Mouse (Mus musculus) MEL (cell line): ENCODE measurements around the gene Sycp2l. TPM values are rescaled to one million over a fixed set of nuclear protein-coding genes. Genes with fewer than 3 reads are reported as not detected.

Experiments used
- DNase-seq: peaks from one replicate; pipeline ENCODE4 v3.0.0; 2011; ENCODE audit warnings: low read depth, low spot score
- H3K27ac ChIP-seq: 2 replicates; pipeline ENCODE4 v1.5.1; 2012; ENCODE audit warnings: low read depth, mild to moderate bottlenecking, control low read depth, low read length, moderate library complexity; ENCODE audit not compliant: control insufficient read depth
- H3K27me3 ChIP-seq, 2 experiments: fragments of 150-350 bp in 1 of 2; sonication (generic) in 1 of 2; 2 replicates each; pipeline ENCODE4 v1.6.1; 2012; ENCODE audit warnings: low read length in 2 of 2, mild to moderate bottlenecking in 2 of 2, improper control_type of control experiment in 1 of 2, moderate library complexity in 1 of 2; ENCODE audit not compliant: insufficient read depth in 2 of 2, control insufficient read depth in 1 of 2
- H3K36me3 ChIP-seq, 2 experiments: 2 replicates each; pipeline ENCODE4 v1.6.1; 2012 to 2014; ENCODE audit warnings: low read length in 2 of 2, improper control_type of control experiment in 1 of 2, inconsistent platforms in 1 of 2, mild to moderate bottlenecking in 1 of 2; ENCODE audit not compliant: insufficient read depth in 2 of 2, control insufficient read depth in 1 of 2
- H3K4me1 ChIP-seq, 2 experiments: fragments of 150-350 bp in 1 of 2; sonication (generic) in 1 of 2; 2 replicates each; pipeline ENCODE4 v1.6.1; 2012; ENCODE audit warnings: low read length in 2 of 2, improper control_type of control experiment in 1 of 2, mild to moderate bottlenecking in 1 of 2; ENCODE audit not compliant: insufficient read depth in 2 of 2, control insufficient read depth in 1 of 2
- H3K4me3 ChIP-seq, 2 experiments: fragments of 150-350 bp in 1 of 2; sonication (generic) in 1 of 2; 2 replicates each; pipeline ENCODE4 v1.5.1; 2012; ENCODE audit warnings: low read depth in 2 of 2, low read length in 2 of 2, mild to moderate bottlenecking in 2 of 2, moderate library complexity in 2 of 2, control low read depth in 1 of 2, improper control_type of control experiment in 1 of 2; ENCODE audit not compliant: control insufficient read depth in 1 of 2, insufficient read depth in 1 of 2
- H3K79me2 ChIP-seq: 2 replicates; pipeline ENCODE4 v1.6.1; 2012; ENCODE audit warnings: mild to moderate bottlenecking, low read length, moderate library complexity; ENCODE audit not compliant: control insufficient read depth, poor library complexity, insufficient read depth
- H3K9ac ChIP-seq: 2 replicates; pipeline ENCODE4 v1.6.1; 2012; ENCODE audit warnings: low read depth, mild to moderate bottlenecking, control low read depth, low read length, moderate library complexity; ENCODE audit not compliant: control insufficient read depth, poor library complexity, severe bottlenecking
- H3K9me3 ChIP-seq: fragments of 150-350 bp; sonication (generic); replicated peaks from 2 replicates; pipeline ENCODE4 v1.6.1; 2012; ENCODE audit warnings: mild to moderate bottlenecking, low read length, improper control_type of control experiment, moderate library complexity; ENCODE audit not compliant: insufficient read depth
- BHLHE40 ChIP-seq: IDR thresholded peaks from 2 replicates; pipeline ENCODE4 v1.6.1; 2012; ENCODE audit warnings: low read depth, mild to moderate bottlenecking, inconsistent platforms, low read length, improper control_type of control experiment, borderline replicate concordance
- CHD1 ChIP-seq: IDR thresholded peaks from 2 replicates; pipeline ENCODE4 v1.6.1; 2012; ENCODE audit warnings: low read depth, mild to moderate bottlenecking, inconsistent platforms, low read length, improper control_type of control experiment
- CHD2 ChIP-seq: IDR thresholded peaks from 2 replicates; pipeline ENCODE4 v1.6.1; 2011; ENCODE audit warnings: low read length, improper control_type of control experiment
- CTCF ChIP-seq, 3 experiments: IDR thresholded peaks in 2 of 3; conservative IDR thresholded peaks in 1 of 3; 2 replicates each; pipeline ENCODE4 v1.5.1; 2011 to 2012; ENCODE audit warnings: low read length in 3 of 3, low read depth in 2 of 3, mild to moderate bottlenecking in 2 of 3, improper control_type of control experiment in 1 of 3, inconsistent platforms in 1 of 3, mixed read lengths in 1 of 3, moderate library complexity in 1 of 3; ENCODE audit not compliant: control insufficient read depth in 1 of 3, insufficient read depth in 1 of 3, poor library complexity in 1 of 3, severe bottlenecking in 1 of 3
- E2F4 ChIP-seq: IDR thresholded peaks from 2 replicates; pipeline ENCODE4 v1.6.1; 2011; ENCODE audit warnings: low read depth, low read length, improper control_type of control experiment, borderline replicate concordance
- ELF1 ChIP-seq: IDR thresholded peaks from 2 replicates; pipeline ENCODE4 v1.6.1; 2014; ENCODE audit warnings: low read depth, mild to moderate bottlenecking, inconsistent platforms, low read length, improper control_type of control experiment, moderate library complexity
- EP300 ChIP-seq, 2 experiments: IDR thresholded peaks; 2 replicates each; pipeline ENCODE4 v1.6.1; 2011; ENCODE audit warnings: improper control_type of control experiment in 2 of 2, low read length in 2 of 2, low read depth in 1 of 2, mild to moderate bottlenecking in 1 of 2
- ETS1 ChIP-seq: IDR thresholded peaks from 2 replicates; pipeline ENCODE4 v1.6.1; 2012; ENCODE audit warnings: low read depth, mild to moderate bottlenecking, inconsistent platforms, low read length, improper control_type of control experiment, moderate library complexity
- GATA1 ChIP-seq: IDR thresholded peaks from 2 replicates; pipeline ENCODE4 v1.6.1; 2011; ENCODE audit warnings: low read depth, low read length, improper control_type of control experiment
- HCFC1 ChIP-seq: IDR thresholded peaks from 2 replicates; pipeline ENCODE4 v1.6.1; 2012; ENCODE audit warnings: low read depth, mild to moderate bottlenecking, inconsistent platforms, low read length, improper control_type of control experiment, moderate library complexity
- JUND ChIP-seq: IDR thresholded peaks from 2 replicates; pipeline ENCODE4 v1.6.1; 2011; ENCODE audit warnings: low read depth, mild to moderate bottlenecking, improper control_type of control experiment, low read length
- KAT2A ChIP-seq: conservative IDR thresholded peaks from 2 replicates; pipeline ENCODE4 v1.6.1; 2012; ENCODE audit warnings: low read depth, low read length, improper control_type of control experiment, inconsistent platforms
- MAFK ChIP-seq: IDR thresholded peaks from 2 replicates; pipeline ENCODE4 v1.6.1; 2011; ENCODE audit warnings: low read depth, mild to moderate bottlenecking, low read length, improper control_type of control experiment, borderline replicate concordance
- MAX ChIP-seq: IDR thresholded peaks from 2 replicates; pipeline ENCODE4 v1.6.1; 2011; ENCODE audit warnings: low read length, improper control_type of control experiment
- MAZ ChIP-seq: IDR thresholded peaks from 2 replicates; pipeline ENCODE4 v1.6.1; 2012; ENCODE audit warnings: low read depth, mild to moderate bottlenecking, inconsistent platforms, low read length, improper control_type of control experiment
- MEF2A ChIP-seq: IDR thresholded peaks from 2 replicates; pipeline ENCODE4 v1.6.1; 2014; ENCODE audit warnings: low read depth, mild to moderate bottlenecking, inconsistent platforms, low read length, improper control_type of control experiment; ENCODE audit not compliant: poor library complexity, insufficient replicate concordance, severe bottlenecking; ENCODE audit errors: extremely low read depth
- MXI1 ChIP-seq: IDR thresholded peaks from 2 replicates; pipeline ENCODE4 v1.6.1; 2011; ENCODE audit warnings: mild to moderate bottlenecking, low read depth, low read length, improper control_type of control experiment
- MYC ChIP-seq: IDR thresholded peaks from 2 replicates; pipeline ENCODE4 v1.6.1; 2011; ENCODE audit warnings: low read depth, mild to moderate bottlenecking, low read length, improper control_type of control experiment, moderate library complexity
- NELFE ChIP-seq: IDR thresholded peaks from 2 replicates; pipeline ENCODE4 v1.6.1; 2011; ENCODE audit warnings: low read depth, low read length, improper control_type of control experiment
- NRF1 ChIP-seq: IDR thresholded peaks from 2 replicates; pipeline ENCODE4 v1.6.1; 2014; ENCODE audit warnings: low read depth, mild to moderate bottlenecking, inconsistent platforms, low read length, improper control_type of control experiment, moderate library complexity; ENCODE audit not compliant: poor library complexity, insufficient read depth, severe bottlenecking
- POLR2A ChIP-seq, 2 experiments: IDR thresholded peaks; 2 replicates each; pipeline ENCODE4 v1.6.1; 2011 to 2012; ENCODE audit warnings: low read length in 2 of 2, mild to moderate bottlenecking in 2 of 2, control low read depth in 1 of 2, improper control_type of control experiment in 1 of 2, low read depth in 1 of 2, moderate library complexity in 1 of 2; ENCODE audit not compliant: control insufficient read depth in 1 of 2, insufficient read depth in 1 of 2, poor library complexity in 1 of 2
- POLR2AphosphoS2 ChIP-seq: IDR thresholded peaks from 2 replicates; pipeline ENCODE4 v1.6.1; 2011; ENCODE audit warnings: low read length, improper control_type of control experiment
- POLR2AphosphoS5 ChIP-seq: IDR thresholded peaks from 2 replicates; pipeline ENCODE4 v1.6.1; 2012; ENCODE audit warnings: low read depth, borderline replicate concordance, mild to moderate bottlenecking, inconsistent platforms, low read length, moderate library complexity, mixed read lengths
- RAD21 ChIP-seq: IDR thresholded peaks from 2 replicates; pipeline ENCODE4 v1.6.1; 2011; ENCODE audit warnings: mild to moderate bottlenecking, low read depth, low read length, improper control_type of control experiment
- RCOR1 ChIP-seq: IDR thresholded peaks from 2 replicates; pipeline ENCODE4 v1.6.1; 2012; ENCODE audit warnings: low read depth, mild to moderate bottlenecking, inconsistent platforms, low read length, improper control_type of control experiment
- SIN3A ChIP-seq: IDR thresholded peaks from 2 replicates; pipeline ENCODE4 v1.6.1; 2012; ENCODE audit warnings: low read length, improper control_type of control experiment, inconsistent platforms
- SMC3 ChIP-seq: IDR thresholded peaks from 2 replicates; pipeline ENCODE4 v1.6.1; 2011; ENCODE audit warnings: low read depth, low read length, improper control_type of control experiment
- TAL1 ChIP-seq: IDR thresholded peaks from 2 replicates; pipeline ENCODE4 v1.6.1; 2012; ENCODE audit warnings: mild to moderate bottlenecking, inconsistent platforms, low read length, moderate library complexity, mixed read lengths
- TBP ChIP-seq: IDR thresholded peaks from 2 replicates; pipeline ENCODE4 v1.8.0; 2011; ENCODE audit warnings: low read depth, low read length, improper control_type of control experiment
- TCF12 ChIP-seq: IDR thresholded peaks from 2 replicates; pipeline ENCODE4 v1.6.1; 2014; ENCODE audit warnings: low read depth, mild to moderate bottlenecking, inconsistent platforms, low read length, improper control_type of control experiment, moderate library complexity
- USF1 ChIP-seq: IDR thresholded peaks from 2 replicates; pipeline ENCODE4 v1.6.1; 2014; ENCODE audit warnings: low read depth, mild to moderate bottlenecking, inconsistent platforms, low read length, improper control_type of control experiment, moderate library complexity
- USF2 ChIP-seq, 2 experiments: IDR thresholded peaks; 2 replicates each; pipeline ENCODE4 v1.6.1; 2011 to 2012; ENCODE audit warnings: improper control_type of control experiment in 2 of 2, low read length in 2 of 2, borderline replicate concordance in 1 of 2, inconsistent platforms in 1 of 2, low read depth in 1 of 2, mild to moderate bottlenecking in 1 of 2; ENCODE audit not compliant: insufficient read depth in 1 of 2
- ZC3H11A ChIP-seq: IDR thresholded peaks from 2 replicates; pipeline ENCODE4 v1.6.1; 2012; ENCODE audit warnings: low read depth, mild to moderate bottlenecking, inconsistent platforms, low read length, improper control_type of control experiment
- ZKSCAN1 ChIP-seq: IDR thresholded peaks from 2 replicates; pipeline ENCODE4 v1.6.1; 2012; ENCODE audit warnings: low read depth, mild to moderate bottlenecking, inconsistent platforms, low read length, improper control_type of control experiment, moderate library complexity
- ZMIZ1 ChIP-seq: IDR thresholded peaks from 2 replicates; pipeline ENCODE4 v1.6.1; 2012; ENCODE audit warnings: low read depth, mild to moderate bottlenecking, inconsistent platforms, low read length, improper control_type of control experiment, moderate library complexity
- ZNF384 ChIP-seq: IDR thresholded peaks from 2 replicates; pipeline ENCODE4 v1.6.1; 2012; ENCODE audit warnings: low read depth, mild to moderate bottlenecking, inconsistent platforms, low read length, improper control_type of control experiment
- polyA plus RNA-seq, 2 experiments: library from polyadenylated mRNA; stranded (reverse) in 1 of 2; unstranded in 1 of 2; fragments of >175 nt in 1 of 2; fragments of >200 nt in 1 of 2; gene quantifications; 2 replicates each; pipeline versions ENCODE4 v1.2.1 to v1.2.4; 2012; ENCODE audit warnings: low replicate concordance in 2 of 2, low read depth in 1 of 2; ENCODE audit not compliant: insufficient read length in 2 of 2, insufficient read depth in 1 of 2, missing spikeins in 1 of 2
- total RNA-seq: library from RNA; depleted of rRNA; stranded (reverse); fragments of 300-350 nt; gene quantifications from 2 replicates; pipeline ENCODE4 v1.2.3, GENCODE M21; 2012

Gene Sycp2l
- total and polyA plus RNA-seq, 3 experiments, result not detected

DNA sequence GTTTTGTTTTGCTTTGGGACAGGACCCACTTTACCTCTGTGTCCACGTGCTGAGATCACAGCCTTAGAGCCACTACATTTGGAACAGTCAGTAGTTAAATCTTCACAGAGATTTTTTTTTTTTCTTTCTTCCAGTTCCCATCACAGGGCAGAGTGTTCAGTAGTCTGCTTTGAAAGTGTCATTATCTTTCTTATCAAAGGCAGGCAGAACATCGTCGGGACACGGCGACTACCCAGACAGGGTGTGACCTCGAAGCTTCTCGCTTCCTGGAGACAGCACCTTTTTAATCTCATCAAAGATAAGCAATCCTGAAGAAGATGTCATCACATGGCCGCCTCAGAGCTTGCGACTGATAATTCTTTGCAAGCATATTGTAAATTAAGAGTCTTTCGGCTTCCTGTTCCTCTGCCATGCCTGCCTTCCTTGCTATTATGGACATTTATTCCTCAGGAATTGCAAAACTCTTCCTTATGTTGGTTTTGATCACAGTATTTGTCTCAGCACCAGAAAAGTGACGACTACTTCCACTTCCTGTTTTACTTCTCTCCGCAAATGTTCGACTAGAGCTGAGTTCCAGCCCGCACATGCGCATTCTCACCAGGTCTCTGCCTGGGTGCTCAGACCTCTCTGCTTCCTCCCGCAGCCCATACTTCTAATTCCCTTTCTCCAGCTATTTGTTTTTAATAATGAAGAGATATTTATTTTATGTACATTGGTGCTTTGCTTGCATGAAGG lies 16.6 kb upstream of the Sycp2l start:
- peaks cover 4 to 7% of the 10 kb centered on the region in 2 experiments; a peak in 3 of 4 replicates for H3K27me3 ChIP-seq
- peak; percentile 93 for DNase-seq
- peak overlapping the region; percentile 46 to 56 for H3K4me3 ChIP-seq
- peak overlapping the region; percentile 73 for H3K27ac ChIP-seq
- H3K79me2 ChIP-seq, result no peaks in the 10 kb centered on the region
- peak overlapping the region; percentile 40 for H3K9ac ChIP-seq
- H3K36me3 ChIP-seq, result no peaks in the 10 kb centered on the region
- peaks cover 0 to 6% of the 10 kb centered on the region in 2 experiments; a peak in 1 of 4 replicates for H3K4me1 ChIP-seq
- no peaks in the 10 kb centered on the region for H3K9me3 ChIP-seq
- TF ChIP-seq MXI1 (no peak), POLR2AphosphoS5 (no peak), TAL1 (peak; percentile 15; the same call in 1 of the 2 replicates), JUND (no peak), HCFC1 (0 out of 2 replicates have a peak, but pooled peaks have one; percentile 45), NELFE (peak; percentile 57; the same call in 1 of the 2 replicates), E2F4 (no peak), MAFK (no peak), BHLHE40 (no peak), MAZ (no peak), ZNF384 (peak; percentile 86), SIN3A (no peak; the same call in 1 of the 2 replicates), USF1 (peak; percentile 2; the same call in 1 of the 2 replicates), ZMIZ1 (no peak), ELF1 (peak; percentile 79), SMC3 (no peak), USF2 (IDR thresholded peaks at IDR 0.05; ENCODE audit: borderline replicate concordance in 1 of 2, insufficient read depth in 1 of 2, low read depth in 1 of 2, low read length in 2 of 2) (no peak), TCF12 (peak; percentile 57), RCOR1 (peak; percentile 53), CTCF (IDR thresholded peaks at IDR 0.05 in 2 of 3, conservative IDR thresholded peaks at IDR 0.05 in 1 of 3; ENCODE audit: control insufficient read depth in 1 of 3, insufficient read depth in 1 of 3, low read depth in 2 of 3, low read length in 3 of 3, poor library complexity in 1 of 3, severe bottlenecking in 1 of 3) (no peak), TBP (0 out of 2 replicates have a peak, but pooled peaks have one; percentile 13), MYC (no peak), NRF1 (peak; percentile 85), CHD2 (no peak), ZC3H11A (no peak), ZKSCAN1 (no peak), ETS1 (peak; percentile 47; the same call in 1 of the 2 replicates), GATA1 (peak; percentile 84), MEF2A (no peak), POLR2AphosphoS2 (no peak), MAX (peak; percentile 45; the same call in 1 of the 2 replicates), KAT2A (no peak), POLR2A (IDR thresholded peaks at IDR 0.05; ENCODE audit: control insufficient read depth in 1 of 2, insufficient read depth in 1 of 2, low read depth in 1 of 2, low read length in 2 of 2, poor library complexity in 1 of 2) (peak in 1 of 2 experiments; percentile 64; a peak in 2 of 4 replicates), EP300 (IDR thresholded peaks at IDR 0.05; ENCODE audit: low read depth in 1 of 2, low read length in 2 of 2) (peak; percentile 37 to 44; a peak in 2 of 4 replicates), RAD21 (no peak), CHD1 (no peak)
